Mouse (Mus musculus): ENCODE data around the gene Rassf2.

The Rassf2 gene

DNA sequence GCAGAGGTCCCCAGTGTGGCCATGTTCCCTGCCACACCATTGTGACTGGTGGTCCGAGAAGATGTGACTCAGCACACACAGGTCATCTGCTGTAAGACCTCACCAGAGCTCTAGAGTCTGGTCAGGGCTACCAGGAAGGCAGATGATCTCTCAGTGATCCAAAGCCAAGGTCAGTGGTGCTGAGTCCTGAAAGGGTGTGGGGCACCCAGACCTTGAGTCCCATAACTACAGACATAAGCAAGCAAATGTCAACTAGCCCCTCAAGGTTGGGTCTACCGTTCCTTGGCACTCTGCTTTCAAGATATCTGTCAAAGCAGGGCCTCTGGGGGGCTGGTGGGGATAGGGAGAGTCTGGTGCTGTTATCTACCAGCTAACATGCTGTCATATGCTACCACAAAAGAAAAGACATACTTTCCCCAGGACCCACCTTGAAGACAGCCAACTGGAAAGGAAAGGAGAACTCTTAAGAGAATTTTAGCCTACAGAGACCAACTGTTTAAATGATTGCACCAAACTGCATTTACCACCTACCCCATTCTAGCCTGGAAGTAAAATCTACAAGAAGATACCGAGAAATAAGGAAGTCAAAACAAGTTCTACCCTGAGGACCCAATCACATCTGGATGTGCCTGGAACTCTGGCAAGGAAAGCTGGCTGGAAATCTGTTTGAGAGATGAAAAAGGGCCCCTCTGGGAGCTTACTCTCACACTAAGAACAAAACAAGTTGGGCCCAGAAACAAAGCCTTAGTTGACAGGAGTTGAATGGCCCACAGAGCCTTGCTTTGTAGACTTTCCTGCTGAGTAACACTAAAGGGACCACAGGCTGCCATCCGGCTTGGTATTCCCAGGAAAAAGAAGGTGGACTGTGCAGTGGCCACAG lies 4.8 kb upstream of the Rassf2 start:
- no peak for DNase-seq (ENCODE audit: low spot score in 2 of 2)

DNA sequence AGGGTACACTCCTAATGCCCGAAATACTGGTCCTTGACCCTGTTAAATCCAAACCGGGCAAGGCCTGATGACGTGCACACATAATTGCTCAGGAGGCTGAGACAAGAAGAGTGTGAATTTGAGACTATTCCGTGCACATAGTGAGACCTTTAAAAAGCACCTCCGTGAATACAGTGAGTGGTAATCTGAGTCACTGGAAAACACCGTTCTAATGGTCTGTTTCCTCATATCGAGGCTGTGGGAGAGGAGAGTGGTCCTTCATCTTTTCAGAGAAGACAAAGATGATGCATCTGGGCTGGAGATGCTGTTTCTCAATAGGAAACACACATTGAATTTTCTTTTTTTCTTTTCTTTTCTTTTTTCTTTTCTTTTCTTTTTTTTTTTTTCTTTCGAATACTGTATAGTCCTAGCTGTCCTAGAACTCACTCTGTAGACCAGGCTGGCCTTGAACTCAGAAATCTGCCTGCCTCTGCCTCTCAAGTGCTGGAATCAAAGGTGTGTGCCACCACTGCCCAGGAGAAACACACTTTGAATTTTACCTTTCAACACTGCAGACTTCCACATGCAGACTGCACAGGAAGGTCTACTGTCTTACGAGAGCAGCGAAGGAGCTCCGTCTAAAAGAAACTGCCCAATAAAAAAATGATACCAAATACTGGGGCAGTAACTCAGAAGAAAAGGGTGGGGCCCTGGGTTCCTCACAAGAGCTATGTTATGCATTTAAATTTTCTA lies 1.5 kb upstream of the Rassf2 start:
- no peak for DNase-seq (ENCODE audit: low spot score in 2 of 2)

DNA sequence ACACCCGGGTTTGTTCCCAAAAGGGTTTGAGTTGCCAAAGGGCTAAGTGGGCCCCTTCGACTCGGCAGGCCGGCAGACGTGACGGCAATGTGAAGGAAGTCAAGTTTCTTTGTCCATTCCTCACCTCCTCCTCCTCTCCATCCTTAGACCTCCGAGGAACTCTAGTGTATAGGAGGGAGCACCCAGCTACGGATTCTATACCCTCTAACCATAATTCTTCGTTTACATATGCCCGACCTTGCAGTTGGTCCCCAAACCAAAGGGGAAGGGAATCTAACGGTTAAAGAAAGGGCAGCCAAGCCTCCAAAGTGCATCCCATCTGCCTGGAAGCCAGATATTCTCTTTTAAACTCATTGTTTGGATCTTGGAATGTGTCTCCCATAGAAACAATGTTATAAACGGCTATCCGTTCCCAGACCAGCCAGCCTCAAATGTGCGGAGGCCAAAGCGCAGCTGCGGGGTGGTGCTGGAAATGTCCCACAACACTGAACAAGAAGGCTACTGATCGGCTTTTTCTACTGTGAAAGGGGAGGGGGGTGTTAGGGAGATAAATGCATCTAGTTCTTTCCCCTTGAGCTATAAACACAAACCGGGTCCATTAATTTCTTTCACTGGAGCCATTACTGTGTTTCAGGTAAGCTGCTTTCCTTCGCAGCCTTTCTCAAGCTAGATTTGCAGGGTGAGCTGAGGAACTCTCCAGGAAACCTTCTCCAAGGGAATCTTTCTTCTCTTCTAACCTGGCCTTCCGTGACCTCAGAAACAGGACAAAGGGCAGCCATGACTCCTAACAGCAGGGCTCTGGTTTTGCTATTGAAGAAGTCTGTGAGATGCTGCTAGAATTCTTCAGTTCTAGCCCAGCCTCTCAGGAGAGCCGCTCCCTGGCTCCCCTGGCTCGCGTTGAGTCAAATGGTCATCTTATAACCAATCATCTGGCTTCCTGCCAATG lies 633 bp upstream of the Rassf2 start:
- DNase-seq (ENCODE audit: low spot score in 2 of 2): no peak

DNA sequence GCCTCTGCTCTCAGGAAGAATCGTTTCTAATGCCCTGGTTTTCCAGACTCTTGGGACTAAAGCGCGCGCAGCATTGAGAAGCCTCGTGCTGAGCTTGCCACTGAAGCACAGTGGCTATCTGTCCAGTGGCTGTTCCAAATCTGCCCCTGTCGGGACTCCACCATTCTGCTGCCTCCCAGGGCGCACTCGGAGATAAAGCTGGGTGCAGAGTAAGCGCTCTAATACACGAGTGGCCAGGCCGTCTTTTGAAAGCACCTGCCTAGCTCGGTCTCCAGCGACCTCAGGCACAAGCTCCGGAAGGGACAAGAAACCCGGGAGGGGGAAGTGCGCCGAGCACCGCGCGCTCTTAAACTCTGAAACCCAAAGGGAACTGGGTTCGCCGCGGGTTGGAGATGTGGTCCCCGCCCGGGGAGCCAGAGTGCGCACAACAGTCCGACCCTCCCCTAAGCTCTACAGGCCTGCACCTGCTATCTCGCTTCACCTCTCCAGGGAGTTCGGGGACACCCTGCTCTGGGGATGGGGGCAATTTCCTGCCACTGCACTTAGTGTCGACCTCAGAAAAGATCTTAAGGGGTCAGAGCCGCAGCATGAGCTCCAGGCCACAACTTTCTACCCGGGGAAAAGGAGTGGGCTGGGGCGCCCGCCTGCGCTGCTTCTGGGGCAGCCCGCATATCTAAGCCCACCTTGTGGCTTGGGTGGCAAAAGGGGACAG lies 1.0 kb downstream of the Rassf2 start:
- peak in 1 of 2 experiments; percentile 39 for DNase-seq (ENCODE audit: low spot score in 2 of 2)

DNA sequence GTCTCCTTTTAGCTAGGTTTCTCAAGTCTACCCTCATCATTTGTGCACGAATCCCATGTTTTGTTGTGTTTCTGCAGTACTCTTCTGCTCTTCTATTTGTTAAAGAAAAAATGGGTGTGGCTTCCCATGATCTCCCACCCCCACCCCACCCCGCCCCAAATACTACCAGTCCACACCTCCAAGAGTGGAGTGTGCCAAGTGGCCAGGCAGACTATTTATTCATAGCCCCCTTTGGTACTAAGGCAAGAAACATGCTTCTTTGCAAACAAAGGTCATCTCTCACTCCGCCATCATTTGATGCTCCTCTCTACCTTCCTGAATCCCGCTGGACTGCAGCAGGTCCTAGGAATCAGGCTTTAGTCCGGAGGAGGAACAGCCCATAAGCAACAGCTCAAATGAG lies 2.0 kb downstream of the Rassf2 start:
- DNase-seq (ENCODE audit: low spot score in 2 of 2): no peak

DNA sequence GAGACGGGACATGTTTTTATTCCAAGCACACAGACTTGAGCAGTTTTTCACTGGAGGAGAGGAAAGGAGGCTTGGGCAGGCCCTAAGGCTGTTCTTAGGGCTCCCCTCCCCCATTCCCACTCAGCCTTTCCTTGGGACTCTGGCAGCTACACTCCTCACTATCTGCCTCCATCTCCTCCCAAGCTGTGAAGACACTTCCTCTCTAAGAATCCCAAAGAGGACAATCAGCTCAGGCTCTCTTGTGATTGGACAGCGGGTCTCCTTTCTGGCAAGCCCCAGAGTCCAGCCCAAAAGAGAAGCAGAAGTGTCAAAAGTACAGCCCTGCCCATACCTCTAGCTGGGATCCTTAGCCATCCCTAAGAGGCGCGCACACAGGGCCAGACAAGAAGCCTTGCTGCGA lies 2.7 kb downstream of the Rassf2 start:
- no peak for DNase-seq (ENCODE audit: low spot score in 2 of 2)

DNA sequence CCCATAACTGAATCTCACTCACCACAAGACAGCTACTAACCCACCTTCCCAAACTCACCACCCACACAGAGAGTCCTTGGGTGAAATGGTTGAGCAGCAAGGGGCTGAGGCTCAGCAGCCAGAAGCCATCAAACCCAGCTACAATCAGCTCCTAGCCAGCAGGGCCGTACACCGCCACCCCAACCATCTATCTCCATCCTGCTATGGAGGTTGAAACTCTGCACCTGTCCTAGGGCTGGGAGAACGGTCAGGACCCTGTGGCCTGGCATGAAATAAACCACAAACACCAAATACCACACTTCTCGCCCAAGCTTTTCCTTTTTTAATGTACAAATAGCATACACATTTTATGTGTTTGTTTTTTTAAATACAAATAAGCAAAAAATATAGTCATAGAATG lies 6.0 kb downstream of the Rassf2 start:
- no peak for DNase-seq (ENCODE audit: low spot score in 2 of 2)

DNA sequence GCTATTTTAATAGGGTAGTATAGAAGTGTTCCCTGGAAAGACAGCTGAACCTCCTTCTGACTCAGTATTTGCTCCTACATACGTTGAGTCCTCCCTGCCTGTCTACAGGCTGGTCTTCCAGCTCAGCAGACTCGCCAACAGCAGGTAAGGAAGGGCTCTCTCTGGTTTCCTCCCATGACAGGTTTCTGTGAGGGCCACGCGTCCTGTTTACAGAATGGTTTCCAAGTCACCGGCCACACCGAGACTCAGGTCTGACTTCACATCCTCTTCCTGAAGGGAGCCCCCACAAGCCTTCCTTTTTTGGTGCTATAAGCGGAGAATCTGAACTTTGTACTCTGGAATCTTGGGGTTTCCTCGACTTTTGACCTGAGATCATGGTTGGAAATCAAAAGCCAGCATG lies 7.4 kb downstream of the Rassf2 start:
- no peak for DNase-seq (ENCODE audit: low spot score in 2 of 2)

DNA sequence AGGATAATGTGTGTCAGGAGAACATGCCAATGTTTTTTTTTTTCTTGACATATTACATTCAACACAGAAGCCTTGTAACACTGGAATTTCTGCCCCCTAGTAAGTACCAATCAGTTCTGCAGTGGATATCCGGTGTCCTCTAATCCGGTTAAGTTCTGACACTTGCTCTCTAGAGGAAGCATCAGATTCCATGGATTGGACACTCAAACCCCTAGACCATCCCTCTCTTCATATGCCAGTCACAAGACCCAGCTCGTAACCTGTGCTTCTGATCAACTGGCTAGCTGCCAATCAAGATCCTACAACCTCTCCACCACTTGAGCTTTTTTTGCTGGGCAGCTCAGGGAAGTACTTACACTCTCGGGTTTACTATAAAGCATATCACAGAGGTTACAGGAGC lies 8.4 kb downstream of the Rassf2 start:
- DNase-seq (ENCODE audit: low spot score in 2 of 2): no peak

DNA sequence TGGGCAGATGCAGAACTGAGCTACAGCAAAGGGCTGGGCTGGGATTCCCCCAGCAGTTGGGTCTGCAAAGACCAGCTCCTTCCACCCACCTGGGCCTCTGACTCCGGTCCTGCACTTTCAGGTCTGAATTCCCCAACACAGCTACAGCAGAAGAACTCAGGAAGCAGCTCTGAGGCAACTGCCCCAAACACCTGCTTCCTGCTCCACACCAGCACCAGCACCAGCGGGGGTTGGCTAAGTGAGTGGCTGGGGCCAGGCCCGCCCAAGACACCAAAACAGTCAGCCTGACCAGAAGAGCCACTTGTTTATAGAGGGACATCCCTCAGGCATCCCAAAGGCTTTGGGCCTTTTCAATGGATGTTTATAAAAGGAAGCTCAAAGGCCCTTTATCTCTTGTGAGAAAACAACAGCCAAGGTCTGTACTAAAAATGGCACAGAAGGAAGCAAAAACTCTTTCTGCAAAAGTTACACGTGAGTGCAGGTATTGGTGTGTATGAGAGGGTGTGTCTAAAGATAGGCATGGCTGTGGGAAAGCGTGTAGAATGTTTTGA lies 9.0 kb downstream of the Rassf2 start:
- DNase-seq (ENCODE audit: low spot score in 2 of 2): no peak

DNA sequence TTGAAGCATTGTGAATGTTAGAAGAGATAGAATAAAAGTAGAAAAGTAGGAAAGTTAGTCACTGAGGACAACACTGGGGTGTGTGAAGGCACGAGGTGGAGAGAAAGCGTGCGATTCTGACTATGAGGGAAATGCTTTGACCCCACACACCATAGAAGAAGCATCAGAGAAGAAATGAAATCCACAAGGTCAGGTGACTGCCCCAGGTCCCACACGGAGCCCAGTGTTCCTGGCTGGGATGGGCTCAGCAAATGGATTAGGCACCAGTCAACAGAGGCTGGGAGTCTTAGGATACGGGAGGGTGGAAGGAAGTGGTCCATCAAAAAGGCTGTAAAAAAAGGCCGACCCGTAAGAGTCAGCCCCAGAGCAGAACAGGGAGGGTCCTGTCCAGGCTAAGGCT lies 9.6 kb downstream of the Rassf2 start:
- DNase-seq (ENCODE audit: low spot score in 2 of 2): no peak

DNA sequence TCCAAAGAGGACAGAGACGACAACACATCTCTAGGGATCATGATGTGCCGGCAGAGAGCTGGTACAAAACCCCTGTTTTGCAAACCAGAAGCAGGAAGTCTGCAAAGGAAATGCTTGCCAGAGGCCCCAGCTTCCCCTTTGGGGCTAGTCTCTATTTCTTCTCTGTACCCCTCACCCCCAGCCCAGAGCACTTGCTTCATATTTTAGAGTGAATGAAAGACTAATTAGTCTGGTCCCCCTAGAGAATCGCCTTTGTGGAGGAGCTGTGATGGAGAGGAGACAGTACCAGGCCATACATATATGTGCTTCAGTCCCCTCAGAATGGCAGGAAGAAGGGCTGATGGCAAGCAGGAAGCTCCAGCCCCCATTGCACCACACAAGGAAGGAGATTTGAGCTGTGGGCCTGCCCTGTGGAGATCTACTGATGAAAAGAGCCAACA lies 10.7 kb downstream of the Rassf2 start:
- DNase-seq (ENCODE audit: low spot score in 2 of 2): no peak

DNA sequence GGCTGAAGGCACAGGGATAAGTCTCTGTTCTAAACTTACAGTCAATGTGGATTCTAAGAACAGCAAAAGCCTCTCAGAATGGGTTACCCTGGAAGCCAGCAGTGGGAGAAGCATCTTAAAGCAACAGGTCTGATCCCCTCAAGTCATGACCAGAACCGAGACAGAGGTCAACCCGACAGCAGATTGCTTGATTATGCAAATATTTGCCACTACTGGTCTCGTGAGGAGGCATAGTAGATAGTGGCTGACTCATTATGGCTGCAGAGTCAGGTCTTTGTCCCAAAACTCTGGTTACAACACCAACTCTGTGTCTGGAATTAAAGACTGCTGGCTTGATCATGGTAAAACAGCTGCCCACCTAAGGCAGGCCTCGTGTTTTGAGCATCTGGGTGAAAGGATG lies 11.9 kb downstream of the Rassf2 start:
- no peak for DNase-seq (ENCODE audit: low spot score in 2 of 2)

DNA sequence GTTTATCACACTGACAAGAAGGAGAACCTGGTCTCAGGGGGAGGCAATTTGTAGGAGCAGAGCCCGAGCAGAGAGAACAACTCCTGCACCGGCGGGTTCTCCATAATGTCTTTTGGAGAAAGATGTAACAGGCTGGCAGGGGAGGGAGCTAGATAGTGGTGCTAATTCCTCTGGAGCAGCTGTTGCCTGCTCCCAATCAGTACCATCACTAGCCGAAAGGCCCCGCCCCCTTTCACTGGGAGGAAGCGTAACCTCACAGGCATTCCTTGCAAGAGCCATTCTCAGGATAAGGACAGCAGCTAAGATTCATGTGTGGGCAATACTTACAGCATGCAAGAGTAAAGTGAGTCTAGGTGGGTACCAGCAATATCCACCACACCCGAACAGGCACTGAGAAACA lies 12.4 kb downstream of the Rassf2 start:
- no peak for DNase-seq (ENCODE audit: low spot score in 2 of 2)

DNA sequence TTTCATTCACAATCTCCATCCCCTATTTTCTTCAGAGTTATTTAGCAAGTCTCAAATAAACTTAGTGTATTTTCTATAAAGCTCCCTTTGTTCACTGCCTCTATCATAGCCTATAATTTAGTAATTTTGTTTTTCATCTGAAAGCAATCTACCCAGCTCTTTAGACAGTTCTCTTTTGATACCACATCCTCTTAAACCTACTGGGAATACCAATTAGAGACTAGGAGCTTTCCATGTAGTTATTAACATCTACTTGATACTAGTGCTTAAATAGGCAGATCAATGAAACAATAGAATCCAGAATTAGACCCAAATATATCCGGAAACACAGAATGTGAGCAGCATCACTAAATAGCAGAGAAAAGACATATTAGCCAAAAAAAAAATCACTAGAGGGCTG lies 14.0 kb downstream of the Rassf2 start:
- no peak for DNase-seq (ENCODE audit: low spot score in 2 of 2)

DNA sequence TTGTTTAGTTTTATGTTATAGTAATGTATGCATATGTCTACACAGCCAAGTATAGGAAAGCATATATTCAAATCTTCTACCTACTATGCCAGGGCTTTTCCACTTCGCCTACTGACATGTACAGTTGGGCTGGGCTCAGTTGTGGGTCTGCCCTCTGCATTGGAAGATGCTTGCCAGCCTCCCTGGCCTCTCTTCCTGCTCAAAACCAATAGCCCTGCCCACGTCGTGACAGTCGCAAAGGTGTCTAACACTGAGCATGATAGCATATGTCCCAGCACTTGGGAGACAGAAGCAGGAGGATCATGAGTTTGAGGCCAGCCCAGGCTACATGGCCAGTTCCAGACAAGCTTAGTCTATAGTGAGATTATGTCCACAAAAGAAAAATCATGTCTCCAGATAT lies 16.9 kb downstream of the Rassf2 start:
- no peak for DNase-seq (ENCODE audit: low spot score in 2 of 2)

DNA sequence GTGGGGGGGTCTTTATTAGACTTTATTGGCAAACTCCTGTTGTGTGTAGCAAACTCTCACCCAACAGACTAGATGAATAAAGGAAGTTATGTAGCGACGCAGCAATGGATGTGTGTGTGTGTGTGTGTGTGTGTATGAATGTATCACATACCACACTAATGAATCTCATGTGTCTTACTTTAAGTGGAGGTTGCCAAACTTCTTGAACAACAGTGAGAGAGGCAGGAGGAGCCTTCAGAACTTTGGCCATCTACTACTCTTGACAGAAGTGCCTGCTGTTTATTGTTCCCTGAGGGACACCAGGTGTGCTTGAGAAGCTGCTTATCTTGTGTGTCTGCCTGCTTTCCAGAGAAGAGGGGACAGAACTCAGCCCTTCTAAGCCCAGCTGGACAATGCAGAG lies 19.3 kb downstream of the Rassf2 start:
- DNase-seq (ENCODE audit: low spot score in 2 of 2): no peak

DNA sequence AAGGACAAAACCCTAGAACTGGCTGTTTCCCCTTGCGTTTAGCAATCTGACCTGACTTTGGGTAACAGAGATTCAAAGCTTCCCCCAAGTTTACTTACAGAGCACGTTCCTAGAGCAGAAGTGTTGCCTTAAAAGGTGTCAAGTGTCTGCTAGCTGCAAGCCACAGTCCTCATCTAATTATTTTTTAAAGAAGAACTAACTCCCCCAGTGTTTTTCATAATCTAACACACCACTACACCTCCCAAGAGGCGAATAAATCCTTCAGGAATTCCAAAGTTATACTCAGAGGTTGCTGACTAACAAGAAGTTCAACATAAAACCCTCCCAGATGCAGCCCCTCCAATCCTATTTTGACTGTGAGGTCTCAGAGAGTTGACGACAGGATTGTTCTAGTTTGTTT lies 21.9 kb downstream of the Rassf2 start:
- no peak for DNase-seq (ENCODE audit: low spot score in 2 of 2)

DNA sequence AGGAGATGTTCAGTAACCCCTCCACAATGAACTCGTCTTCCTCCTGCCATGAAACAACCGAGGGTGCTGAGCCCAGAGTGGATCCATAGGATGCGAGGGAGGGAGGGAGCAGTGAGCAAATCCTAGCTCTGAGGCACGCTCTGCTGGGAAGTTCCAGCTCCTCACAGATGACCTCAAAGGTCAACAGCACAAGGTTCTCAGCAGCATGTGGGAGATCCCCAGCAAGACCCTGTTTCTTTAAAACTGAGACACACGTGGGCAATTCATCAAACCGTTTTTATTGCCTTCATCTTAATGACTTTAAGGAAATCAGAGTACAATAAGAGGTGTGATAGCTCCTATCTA lies 22.6 kb downstream of the Rassf2 start:
- DNase-seq (ENCODE audit: low spot score in 2 of 2): no peak

DNA sequence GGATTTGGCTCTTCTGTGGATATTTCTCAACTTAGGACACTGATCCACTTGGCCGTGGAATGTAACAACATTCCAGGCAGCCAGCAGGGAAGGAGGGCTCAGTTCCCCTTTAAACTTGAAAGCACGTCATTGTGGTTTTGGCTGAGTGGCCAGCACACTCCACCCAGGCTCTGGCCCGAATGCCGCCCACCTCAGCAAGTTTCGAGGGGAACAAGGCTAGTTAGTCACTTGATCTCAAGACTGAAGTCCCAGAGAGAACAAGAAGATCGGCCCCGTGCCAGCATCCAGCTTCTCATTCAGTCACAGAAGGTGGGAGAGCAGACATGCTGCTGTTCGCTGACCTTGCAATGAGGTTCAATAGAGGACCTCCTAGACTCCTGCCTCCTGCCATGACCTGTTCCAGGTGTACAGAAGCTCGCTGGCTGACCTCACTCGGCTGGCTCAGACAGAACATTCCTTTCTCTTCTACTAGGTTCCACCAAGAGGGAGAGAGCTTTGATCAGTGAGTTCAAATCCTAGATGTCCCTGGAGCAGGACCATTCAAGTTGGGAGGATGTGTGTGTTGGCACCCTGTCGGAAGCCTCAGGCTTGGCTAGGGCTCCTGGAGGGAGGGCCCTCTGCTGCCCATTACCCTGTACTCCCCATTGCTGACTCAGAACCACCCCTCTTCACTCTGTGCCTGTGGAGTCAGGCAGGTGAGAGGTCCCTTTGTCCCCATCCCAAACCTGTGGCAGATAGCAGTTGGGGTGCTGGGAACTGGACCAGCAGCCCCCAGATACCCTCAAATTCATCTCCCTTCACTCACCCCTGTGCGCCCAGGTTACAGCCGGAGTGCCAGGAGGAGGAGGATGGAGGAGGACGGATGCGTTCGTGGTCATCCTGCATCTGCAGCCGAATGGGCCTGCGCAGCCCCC lies 23.2 kb downstream of the Rassf2 start:
- DNase-seq (ENCODE audit: low spot score in 2 of 2): peak; percentile 32 to 74
